Mouse (Mus musculus) embryo, embryonic 10.5 days (tissue): ENCODE measurements around the gene Os9.
"Not testable (repeated sequence)": the region's sequence is repeated elsewhere in the genome, so short reads cannot be mapped to it uniquely, and the experiment has no call there.

Experiments used
- DNase-seq: peaks from one replicate; pipeline ENCODE4 v3.0.0-alpha.2; 2015; ENCODE audit warnings: low spot score

The Os9 gene

GRCm38 (mm10) chr10:127121066-127121477 is at the start of gene Os9:
Gene Os9, minus strand, starts transcription at chr10:127121131.
- peak; percentile 99 for DNase-seq

GRCm38 (mm10) chr10:127170002-127170401 is 49.1 kb upstream of the Os9 start:
- peak; percentile 72 for DNase-seq

- DNase-seq = no peak
Measured at GRCm38 (mm10) chr10:127167614-127168192, 46.8 kb upstream of the Os9 start.

GRCm38 (mm10) chr10:127166771-127167613 is 46.1 kb upstream of the Os9 start:
- DNase-seq = no peak

GRCm38 (mm10) chr10:127166404-127166715 is 45.4 kb upstream of the Os9 start:
- DNase-seq = no peak

GRCm38 (mm10) chr10:127165654-127166403 is 44.9 kb upstream of the Os9 start:
- peak; percentile 67 for DNase-seq

- no peak for DNase-seq
Measured at GRCm38 (mm10) chr10:127165354-127165653, 44.4 kb upstream of the Os9 start.

- peak; percentile 89 for DNase-seq
Measured at GRCm38 (mm10) chr10:127164631-127165353, 43.9 kb upstream of the Os9 start, which contains the start of gene B4galnt1. Gene B4galnt1, plus strand, starts transcription at chr10:127165225.

- DNase-seq = no peak
Measured at GRCm38 (mm10) chr10:127164190-127164589, 43.3 kb upstream of the Os9 start.

GRCm38 (mm10) chr10:127162771-127163261 is 41.9 kb upstream of the Os9 start:
- DNase-seq = not testable (repeated sequence)

- DNase-seq = no peak
Measured at GRCm38 (mm10) chr10:127160728-127161127, 39.8 kb upstream of the Os9 start.

- no peak for DNase-seq
Measured at GRCm38 (mm10) chr10:127160081-127160480, 39.1 kb upstream of the Os9 start.

GRCm38 (mm10) chr10:127158471-127158870 is 37.5 kb upstream of the Os9 start:
- no peak for DNase-seq

- DNase-seq = no peak
Measured at GRCm38 (mm10) chr10:127156511-127156910, 35.6 kb upstream of the Os9 start.

- DNase-seq = no peak
Measured at GRCm38 (mm10) chr10:127156089-127156488, 35.2 kb upstream of the Os9 start.

- no peak for DNase-seq
Measured at GRCm38 (mm10) chr10:127154652-127155051, 33.7 kb upstream of the Os9 start.

- DNase-seq = no peak
Measured at GRCm38 (mm10) chr10:127154241-127154640, 33.3 kb upstream of the Os9 start.

GRCm38 (mm10) chr10:127153323-127153722 is 32.4 kb upstream of the Os9 start:
- DNase-seq = no peak

GRCm38 (mm10) chr10:127152556-127152955 is 31.6 kb upstream of the Os9 start:
- DNase-seq = not testable (repeated sequence)

GRCm38 (mm10) chr10:127151233-127151632 is 30.3 kb upstream of the Os9 start:
- not testable (repeated sequence) for DNase-seq

- DNase-seq = no peak
Measured at GRCm38 (mm10) chr10:127150471-127150872, 29.5 kb upstream of the Os9 start.

- DNase-seq = no peak
Measured at GRCm38 (mm10) chr10:127147135-127147534, 26.2 kb upstream of the Os9 start.
